Mouse (Mus musculus) T-helper 2 cell (primary cell): ENCODE results near the gene Dhodh.

Experiments
- in situ Hi-C: fragments of 300-600 bp; cut with MboI, MseI; formaldehyde crosslinking; loops from one replicate; pipeline ENCODE4 v1.15.1; 2025; ENCODE audit warnings: high pct_unique_total_duplicates

Gene Dhodh

DNA sequence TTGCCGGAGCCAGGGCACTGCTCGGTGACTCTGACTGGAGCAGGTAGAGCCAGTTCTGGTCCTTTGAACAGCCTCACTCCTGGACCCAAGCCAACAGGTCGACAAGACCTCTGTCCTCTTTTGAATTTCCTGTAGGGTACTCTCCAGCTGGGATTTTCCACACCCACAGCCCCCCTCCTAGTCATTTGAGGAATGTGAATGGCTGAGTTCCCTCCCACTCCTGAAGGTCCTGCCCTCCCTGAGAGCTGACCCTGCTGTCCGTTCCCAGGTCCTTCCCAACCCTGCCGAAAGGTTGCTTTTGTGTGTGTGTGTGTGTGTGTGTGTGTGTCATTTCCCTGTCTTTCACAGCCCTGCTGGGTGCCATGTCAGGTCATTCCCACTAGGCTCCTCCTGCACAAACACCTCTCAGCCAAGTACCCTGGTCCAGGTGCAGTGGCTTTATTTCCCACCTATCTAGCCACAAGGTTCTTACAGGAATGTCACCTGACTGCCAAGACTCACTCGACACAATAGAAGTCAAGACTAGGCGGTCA is 21.4 kb downstream of the Dhodh start:
- in situ Hi-C loops: no loop called here

DNA sequence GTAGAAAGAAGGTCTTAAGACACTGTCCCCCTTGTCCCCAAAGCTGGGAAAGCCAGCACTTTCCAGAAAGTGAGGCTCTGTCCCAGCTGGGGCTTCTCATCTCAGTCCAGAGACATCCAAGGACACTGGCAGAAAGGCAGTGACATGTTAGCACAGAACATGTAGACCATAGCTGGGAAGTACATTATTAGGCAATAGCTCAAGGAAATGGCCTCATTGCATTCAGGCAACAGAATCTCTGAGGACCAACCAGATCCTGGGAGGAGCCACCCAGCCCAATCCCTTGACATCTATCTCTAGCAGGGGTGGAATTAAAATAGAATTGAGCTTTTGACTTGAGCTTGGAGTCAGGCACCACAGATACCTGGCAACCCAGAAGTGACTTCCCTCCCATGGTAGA is 22.8 kb downstream of the Dhodh start:
- in situ Hi-C loops: no loop called here

DNA sequence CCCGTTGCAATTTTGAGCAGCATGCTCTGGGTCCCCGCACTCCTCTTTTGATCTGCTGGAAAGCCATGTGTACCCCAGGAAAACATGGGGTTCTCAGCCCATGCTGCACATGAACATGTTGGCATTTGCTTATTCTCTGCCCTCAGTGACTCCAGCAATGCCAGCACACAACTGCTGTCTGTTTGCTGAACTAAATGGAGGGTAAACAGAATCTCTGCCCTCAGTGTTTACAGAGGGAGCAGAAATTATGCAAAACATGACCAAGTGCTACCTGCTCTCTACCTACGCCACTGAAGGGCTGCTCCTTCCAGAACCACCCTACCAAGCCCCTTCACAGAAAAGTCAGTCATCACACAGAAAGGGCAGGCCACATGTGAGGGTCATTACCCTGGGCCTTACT is 23.6 kb downstream of the Dhodh start:
- in situ Hi-C loops: no loop called here

DNA sequence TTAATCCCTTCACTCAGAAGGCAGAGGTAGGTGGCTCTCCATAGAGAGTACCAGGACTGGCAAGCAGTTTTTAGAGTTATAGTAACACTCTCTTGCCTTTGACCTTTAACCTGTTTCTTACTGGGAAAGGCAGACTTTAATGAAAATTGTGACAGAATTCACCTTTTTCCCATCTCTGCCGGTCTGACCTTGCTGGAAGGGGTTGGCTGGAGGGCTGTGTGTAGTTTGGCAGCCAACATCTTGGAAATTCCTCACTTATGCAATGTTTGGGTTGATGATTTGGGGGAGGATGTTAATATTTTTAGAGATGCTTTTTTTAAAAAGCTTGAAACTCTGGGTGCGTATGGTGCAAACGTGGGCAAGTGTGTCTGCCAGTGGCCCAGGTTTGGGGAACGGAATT is 24.2 kb downstream of the Dhodh start:
- in situ Hi-C loops: no loop called here

DNA sequence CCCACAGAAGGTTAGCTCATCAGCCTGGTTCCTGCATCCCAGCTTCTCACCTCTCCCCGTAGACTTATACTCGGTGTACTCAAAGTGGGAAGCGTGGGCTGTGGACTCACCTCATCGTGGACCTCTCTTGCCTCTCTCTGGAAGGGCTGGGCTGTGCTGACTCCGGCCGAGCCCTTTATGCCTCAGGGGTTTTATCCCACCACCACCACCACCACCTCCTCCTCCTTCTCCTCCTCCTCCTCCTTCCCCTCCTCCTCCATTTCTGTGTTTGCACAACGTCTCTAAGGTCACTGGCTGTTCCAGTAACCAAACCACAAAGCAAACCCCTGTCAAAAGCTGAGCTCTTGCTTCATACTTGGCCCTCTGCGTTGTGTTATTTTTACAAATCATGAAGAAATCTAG is 29.6 kb downstream of the Dhodh start, which contains the start of gene Hp:
Gene Hp, minus strand, starts transcription at position 273 of the 402 bp plus-strand sequence.
- in situ Hi-C loops: no loop called here

DNA sequence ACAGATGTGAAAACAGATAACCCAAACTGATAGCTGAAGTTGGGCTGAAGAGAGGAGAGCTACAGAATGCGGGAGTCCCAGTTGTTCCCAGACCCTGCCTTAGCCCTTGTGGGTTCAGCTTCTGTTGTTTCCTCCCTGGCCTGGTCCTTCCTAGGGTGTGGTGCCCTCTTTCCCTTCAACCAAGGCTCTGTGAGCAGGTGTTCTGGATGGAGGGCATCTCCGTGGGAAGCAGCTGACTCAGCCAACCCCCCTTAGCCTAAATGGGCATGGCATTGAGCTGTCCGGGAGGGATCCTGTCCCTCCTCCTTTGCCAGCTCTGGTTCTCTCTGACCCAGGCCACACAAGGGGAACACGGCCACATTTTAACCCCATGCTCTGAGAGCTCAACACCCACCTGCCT is 32.2 kb downstream of the Dhodh start:
- in situ Hi-C loops: no loop called here

DNA sequence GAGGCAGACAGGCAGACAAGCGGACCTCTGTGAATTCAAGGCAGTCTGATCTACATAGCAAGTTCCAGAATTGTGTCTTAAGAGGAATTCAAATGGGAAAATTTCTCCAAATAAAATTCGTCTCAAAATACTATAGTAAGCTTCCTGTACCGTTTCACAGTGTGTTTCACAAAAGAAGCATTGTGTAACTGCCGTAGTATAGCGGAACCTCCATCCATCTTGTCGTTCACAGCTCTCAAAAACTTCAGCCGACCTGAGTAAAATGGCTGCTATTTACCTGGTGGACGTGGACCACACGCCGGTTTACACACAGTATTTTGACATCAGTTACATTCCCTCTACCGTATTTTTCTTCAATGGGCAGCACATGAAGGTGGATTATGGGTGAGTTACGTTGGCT is 37.3 kb downstream of the Dhodh start:
- in situ Hi-C loops: no loop called here

DNA sequence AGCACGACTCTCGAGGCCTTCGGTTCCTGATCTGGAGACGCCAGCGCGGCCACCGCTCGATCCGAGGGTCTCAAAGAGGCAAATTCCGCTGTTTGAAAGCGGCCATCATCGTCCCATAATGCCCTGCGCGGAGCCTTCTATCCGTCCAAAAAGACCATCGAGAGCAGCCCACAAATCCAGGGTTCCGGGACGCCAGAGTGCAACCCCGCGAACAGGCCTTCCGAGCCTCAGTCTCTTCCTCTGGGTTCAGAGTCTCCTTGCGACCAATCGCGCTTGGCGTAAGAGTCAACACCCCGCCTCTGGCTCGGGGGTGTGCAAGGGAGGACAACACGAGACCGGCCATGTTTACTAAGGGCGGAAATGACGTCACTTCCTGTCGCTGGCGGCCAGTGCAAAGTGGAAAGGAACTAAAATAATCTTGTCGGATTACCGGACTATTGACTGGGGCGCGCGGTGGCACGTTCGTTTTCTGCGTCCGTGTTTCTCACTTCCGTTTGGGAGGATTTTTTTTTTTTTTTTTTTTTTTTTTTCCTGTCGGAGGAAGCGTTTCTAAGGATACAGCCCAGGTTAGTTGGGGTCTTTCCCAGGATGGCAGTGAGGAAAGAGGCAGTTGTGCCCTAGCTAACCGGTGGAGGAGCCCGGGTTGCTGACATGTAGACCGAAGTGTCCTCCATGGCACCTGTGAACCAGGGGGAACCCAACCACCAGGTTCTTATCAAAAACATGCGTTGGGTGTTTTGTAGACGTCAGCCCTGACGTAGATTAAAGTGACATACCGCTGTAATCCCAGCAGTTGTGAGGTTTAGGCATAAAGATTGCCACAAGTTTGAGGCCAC is 42.8 kb downstream of the Dhodh start, which contains the start of the genes Dhx38 and Txnl4b:
Gene Dhx38, minus strand, starts transcription at position 364 of the 836 bp plus-strand sequence.
Gene Txnl4b, plus strand, starts transcription at position 395 of the 836 bp plus-strand sequence.
- in situ Hi-C loops: no loop called here

DNA sequence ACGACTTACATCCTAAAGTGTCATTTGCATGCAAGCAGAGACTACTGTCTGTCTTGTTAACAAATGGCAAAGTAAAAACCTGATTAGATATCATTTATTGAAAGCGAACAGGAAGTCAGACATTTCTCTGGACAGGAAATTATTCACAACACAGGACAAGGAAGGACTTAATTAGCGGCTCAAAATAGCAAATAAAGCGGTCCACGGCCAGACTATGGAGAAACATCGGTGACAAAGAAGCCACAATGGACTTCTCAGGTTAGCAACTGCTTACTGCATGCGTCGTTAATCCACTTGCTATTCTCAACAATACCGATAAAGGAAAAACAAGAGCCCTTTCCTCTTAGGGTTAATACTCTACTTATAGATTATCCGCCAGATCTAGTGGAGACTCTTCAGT is 43.7 kb downstream of the Dhodh start:
- in situ Hi-C loops: loop anchor here (5.0 kb wide), 1 partner anchor 38 kb away; no protein-coding TSS in a partner anchor

DNA sequence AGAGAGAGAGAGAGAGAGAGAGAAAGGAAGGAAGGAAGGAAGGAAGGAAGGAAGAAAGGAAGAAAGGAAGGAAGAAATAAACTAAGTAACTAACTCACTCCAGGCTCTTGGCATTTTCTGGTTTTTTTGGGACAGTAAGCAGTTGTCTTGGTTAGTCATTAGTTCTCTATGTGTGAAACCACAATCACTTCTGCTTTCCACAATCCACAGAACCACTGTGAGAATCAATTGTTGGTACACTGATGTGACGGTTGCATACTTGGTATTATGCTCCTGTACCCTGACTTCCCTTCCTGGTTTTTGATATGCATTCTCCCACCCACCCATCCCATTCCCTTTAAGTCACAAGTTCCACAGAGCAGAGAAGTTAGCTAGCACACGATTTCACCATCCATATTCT is 44.6 kb downstream of the Dhodh start:
- in situ Hi-C loops: loop anchor here (5.0 kb wide), 1 partner anchor 38 kb away; no protein-coding TSS in a partner anchor

DNA sequence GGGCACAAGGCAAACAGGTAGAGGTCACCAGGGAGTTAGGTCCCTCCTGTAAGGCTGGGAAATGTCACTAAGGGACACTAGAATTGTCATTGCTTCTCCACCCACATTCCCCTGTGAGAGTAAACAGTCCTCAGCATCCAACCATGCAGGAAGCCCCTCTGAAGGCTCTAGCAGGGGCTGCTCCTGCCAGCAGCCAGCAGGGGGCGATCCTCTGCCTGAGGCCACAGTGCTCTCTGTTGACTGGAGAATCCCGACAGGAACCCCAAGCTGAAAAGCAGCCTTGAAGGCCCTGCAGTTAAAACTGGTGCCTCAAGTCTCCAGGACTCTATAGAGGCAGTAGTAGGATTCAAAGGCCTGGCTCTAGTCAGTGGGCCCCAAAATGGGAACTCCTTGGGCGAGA is 56.8 kb downstream of the Dhodh start:
- in situ Hi-C loops: no loop called here

DNA sequence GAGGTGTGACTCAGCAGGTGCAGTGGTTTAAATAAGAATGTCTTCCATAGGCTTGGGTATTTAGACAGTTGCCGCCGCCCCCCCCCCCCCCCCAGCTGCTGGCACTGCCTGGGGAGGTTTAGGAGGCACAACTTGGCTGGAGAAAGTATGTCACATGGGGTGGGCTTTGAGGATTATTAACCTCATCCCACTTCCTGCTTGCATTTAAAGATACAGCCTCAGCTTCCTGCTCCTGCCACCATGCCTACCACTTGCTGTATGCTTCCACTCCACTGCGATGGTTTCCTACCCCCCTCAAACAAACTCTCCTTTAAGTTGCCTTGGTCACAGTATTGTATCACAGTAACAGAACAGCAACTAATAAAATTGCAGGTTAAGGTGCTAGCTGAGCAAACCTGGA is 64.4 kb downstream of the Dhodh start:
- in situ Hi-C loops: no loop called here

DNA sequence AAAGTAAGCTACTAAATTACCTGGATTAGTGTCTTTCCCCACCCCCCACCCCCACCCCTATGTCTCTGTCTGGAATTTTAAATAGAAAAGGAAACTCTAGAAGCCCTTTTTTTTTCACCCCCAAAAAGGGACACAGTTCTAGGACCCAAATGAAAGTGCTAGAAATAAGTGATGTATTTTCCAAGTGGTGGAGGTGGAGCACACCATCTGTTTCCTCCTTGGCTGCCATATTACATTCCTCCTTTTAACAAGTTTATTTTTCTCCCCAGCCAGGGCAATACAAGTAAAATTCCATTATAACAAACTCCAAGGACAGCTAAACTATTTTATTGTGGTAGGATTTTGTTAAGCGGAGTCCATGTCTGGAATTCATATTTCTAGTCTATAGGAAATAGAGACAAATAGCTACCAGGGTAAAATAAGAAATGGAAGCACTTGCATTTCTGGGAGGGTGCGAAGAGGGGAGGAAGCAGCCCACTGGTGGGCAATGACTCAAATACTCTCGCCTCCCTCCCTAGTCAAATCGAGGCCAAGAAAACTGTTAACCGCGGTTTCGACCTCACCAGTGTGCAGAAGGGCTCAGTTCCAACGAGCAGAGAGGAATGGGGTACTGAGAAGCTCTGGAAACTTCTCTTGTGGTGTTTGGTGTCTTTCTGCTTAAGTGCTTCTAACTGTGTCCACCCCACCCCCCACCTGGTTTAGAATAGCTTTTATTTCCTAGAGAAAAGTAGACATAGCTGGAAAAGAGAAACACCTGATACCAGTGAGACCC is 65.5 kb downstream of the Dhodh start:
- in situ Hi-C loops: no loop called here

DNA sequence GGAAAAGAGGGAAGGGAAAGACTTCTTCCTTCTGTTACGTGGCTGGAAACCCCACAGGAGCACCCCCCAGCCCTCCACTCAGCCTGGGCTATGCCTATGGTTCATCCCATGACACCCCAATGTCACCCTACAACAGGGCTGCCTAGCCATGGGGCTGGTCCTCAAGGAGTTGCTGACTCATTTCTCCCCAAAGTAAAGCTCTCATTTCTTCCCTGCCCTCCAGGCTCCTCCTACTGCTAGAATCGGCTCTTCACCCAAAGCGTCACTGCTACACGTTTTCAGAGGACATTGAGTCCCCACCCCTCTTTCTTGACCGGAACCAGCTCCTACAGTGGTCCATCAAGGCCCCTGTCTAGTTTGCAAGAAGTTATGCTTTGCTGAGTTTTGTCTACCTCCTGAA is 66.3 kb downstream of the Dhodh start:
- in situ Hi-C loops: no loop called here
